Mouse (Mus musculus) E14TG2a.4 (cell line): Measurements from ENCODE around the gene Ankrd13d.

Experiments used
- CTCF ChIP-seq: conservative IDR thresholded peaks from 2 replicates; pipeline ENCODE4 v1.5.1; 2014; ENCODE audit warnings: low read length
- POU5F1 ChIP-seq: IDR thresholded peaks from 2 replicates; pipeline ENCODE4 v1.6.1; 2014; ENCODE audit warnings: low read length, borderline replicate concordance

DNA sequence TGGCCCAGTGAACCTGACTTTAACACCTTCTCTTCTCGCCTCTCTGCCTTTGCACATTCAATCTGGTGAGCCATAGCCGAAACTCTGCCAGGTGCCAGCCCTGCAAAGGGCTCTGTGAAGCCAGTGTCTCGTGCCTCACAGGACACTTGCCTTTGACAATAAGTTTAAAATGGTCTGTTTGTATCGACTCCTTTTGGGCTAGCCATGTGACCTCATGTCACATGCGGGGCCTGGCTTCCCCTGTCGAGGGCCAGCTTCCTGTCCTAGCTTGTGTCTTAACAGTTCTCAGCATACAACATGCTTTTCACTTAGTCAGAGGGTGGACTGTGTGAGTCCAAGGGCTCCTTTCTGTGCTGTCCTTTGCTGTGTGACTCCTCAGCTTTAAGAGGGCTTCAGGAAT is 20.2 kb downstream of the Ankrd13d start:
- TF ChIP-seq CTCF (no peak), POU5F1 (no peak)
